8 mouse cellular contexts compared by ENCODE assay signal in genomic region chr6:134659108-134659958, GRCm38 (mm10). TPM values are rescaled to one million over a fixed set of nuclear protein-coding genes. Genes with fewer than 3 reads are reported as not detected.
DNase-seq lines count a peak whose midpoint lies in the region; ATAC-seq lines count a peak whose summit lies in the region.

No protein-coding gene starts in this region.

- no peak overlapping the region for H3K9ac ChIP-seq in hindbrain, embryonic 13.5 days

- no peak overlapping the region for H3K4me2 ChIP-seq in hindbrain, embryonic 13.5 days

- H3K4me3 ChIP-seq in hindbrain, embryonic 13.5 days, result no peak overlapping the region

- WGBS in hindbrain, embryonic 13.5 days, result 25% methylated on average over 9 of the region's 9 CpGs

- DNase-seq in layer of hippocampus, adult 11-12 months (ENCODE audit: low spot score), result peak; percentile 54
- DNase-seq in layer of hippocampus, adult 9-10 months (ENCODE audit: low spot score), result no peak
- DNase-seq in cerebellum, adult 8-10 months, result peak; percentile 51
- peak; percentile 56 for DNase-seq in forelimb bud, embryonic 11.5 days (ENCODE audit: low read depth, low spot score)
- DNase-seq in layer of hippocampus, postnatal 14 days (ENCODE audit: low spot score in 2 of 2), result peak; percentile 35 to 78
- peak; percentile 67 for DNase-seq in lung, postnatal 14 days
- DNase-seq in right cerebral cortex, adult 2 months (ENCODE audit: low spot score in 2 of 2), result peak; percentile 53 to 65

- H3K27ac ChIP-seq in hindbrain, embryonic 13.5 days, result no peak overlapping the region

- H3K9me3 ChIP-seq in hindbrain, embryonic 13.5 days, result no peaks in the 10 kb centered on the region

- peak; percentile 88 for ATAC-seq in hindbrain, embryonic 13.5 days (ENCODE audit: low FRiP score)

- H3K36me3 ChIP-seq in hindbrain, embryonic 13.5 days, result no peaks in the 10 kb centered on the region

- H3K27me3 ChIP-seq in hindbrain, embryonic 13.5 days, result no peaks in the 10 kb centered on the region

- H3K4me1 ChIP-seq in hindbrain, embryonic 13.5 days (replicated peaks), result no peaks in the 10 kb centered on the region

RNA-seq across cellular contexts. Expression of gene Borcs5, which starts 20.0 kb away (rescaled TPM):
- polyA plus RNA-seq in hindbrain, embryonic 13.5 days (2015; fragmentation: Nextera tagmentation; extraction: Ambion mirVana), result 48.2 and 48.7 TPM in 2 replicates
- 10 to 100 TPM; 31.9 to 32.9 TPM for total RNA-seq in layer of hippocampus, postnatal 14 days (2021)

RNA-seq across cellular contexts. Expression of gene Mansc1, which starts 27.0 kb away (rescaled TPM):
- 0.95 and 1.4 TPM in 2 replicates for polyA plus RNA-seq in hindbrain, embryonic 13.5 days (2015; fragmentation: Nextera tagmentation; extraction: Ambion mirVana)
- 1 to 10 TPM; 5.5 to 5.8 TPM for total RNA-seq in layer of hippocampus, postnatal 14 days (2021)
